Mouse (Mus musculus): ENCODE measurements around the gene Ppp1r26.

Gene Ppp1r26

DNA sequence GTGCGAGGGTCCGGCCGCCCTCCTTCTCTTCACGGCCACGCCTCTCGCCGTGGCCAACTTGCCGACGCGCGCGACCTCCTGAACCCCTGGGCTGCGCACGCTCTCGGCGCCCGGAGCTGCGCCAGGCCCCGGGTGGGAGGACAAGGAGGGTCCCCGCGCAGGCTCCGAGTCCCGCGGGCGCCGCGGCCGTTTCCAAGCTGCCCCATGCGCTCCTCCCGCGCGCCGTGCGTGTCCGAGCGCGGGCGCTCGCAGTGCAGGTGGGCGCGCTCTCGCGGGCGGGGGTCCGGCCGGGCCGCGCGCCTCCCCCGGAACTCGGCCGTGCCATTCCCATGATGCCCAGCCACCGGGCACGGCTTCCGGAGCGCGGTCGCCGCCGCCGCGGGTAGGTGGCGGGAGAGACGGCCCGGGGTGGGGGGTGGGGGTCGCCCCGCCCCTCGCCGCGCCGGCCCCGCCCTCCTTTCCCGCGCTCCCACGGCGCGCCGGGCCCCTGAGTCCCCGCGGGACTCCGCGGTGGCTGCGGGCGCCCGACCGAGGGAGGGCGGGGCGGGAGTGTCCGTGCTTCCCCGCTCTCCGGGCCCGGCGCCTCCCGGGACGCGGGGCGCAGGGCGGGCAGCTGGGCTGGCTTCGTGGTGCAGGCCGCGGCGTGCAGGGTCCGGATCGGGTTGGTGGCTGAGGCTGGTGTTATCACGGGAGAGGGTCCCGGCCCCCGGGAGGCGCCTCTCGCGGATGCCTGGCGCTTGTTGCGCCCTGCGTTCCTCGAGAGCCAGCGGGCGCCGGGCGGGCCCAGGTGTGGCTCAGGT lies at the start of gene Ppp1r26:
Gene Ppp1r26 (plus strand): TSS at position 286 of the 800 bp plus-strand sequence.
- in situ Hi-C loops (cut with MboI; ENCODE audit: low pct_unique_long_range_greater_than_20kb in 1 of 2, low sequenced_read_pairs in 2 of 2, unreplicated experiment in 1 of 2), result no loop called here

GRCm38 (mm10) chr2:28396928-28397327 lies 49.7 kb upstream of the Ppp1r26 start:
- in situ Hi-C loops (cut with MboI; ENCODE audit: low pct_unique_long_range_greater_than_20kb in 1 of 2, low sequenced_read_pairs in 2 of 2, unreplicated experiment in 1 of 2), result no loop called here

DNA sequence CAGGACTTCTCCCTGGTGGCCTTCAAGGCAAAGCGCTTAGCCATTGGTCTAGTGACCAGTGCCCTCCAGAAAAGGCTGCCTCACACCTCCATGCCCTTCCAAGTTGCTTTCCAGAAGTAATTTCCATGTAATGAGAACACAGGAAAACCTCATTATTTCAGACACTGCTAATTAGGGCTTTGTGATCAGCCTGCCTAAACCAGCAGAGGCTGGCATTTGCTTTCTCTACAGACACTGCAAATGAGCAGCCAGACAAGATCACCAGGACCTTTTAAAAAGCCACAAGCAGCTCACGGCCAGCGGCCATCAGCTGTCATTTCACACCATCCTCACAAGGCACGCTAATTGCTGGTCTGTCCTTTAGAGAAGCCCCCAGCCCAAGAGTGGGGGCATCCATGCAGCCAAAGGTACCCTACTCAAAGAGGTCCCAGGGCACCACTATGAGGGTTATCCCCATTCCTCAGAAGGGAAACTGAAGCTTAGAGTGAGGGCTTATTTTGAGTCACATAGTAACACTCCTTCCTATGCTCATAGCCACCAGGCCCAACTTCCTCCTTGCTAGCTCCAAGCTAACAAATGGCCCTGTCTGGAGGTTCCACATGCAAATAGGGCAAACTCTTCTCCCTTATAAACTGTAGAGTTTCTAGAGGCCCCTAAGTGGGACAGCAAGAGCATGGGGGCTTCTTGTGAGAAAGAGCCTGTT lies 49.0 kb upstream of the Ppp1r26 start:
- in situ Hi-C loops (cut with MboI; ENCODE audit: low pct_unique_long_range_greater_than_20kb in 1 of 2, low sequenced_read_pairs in 2 of 2, unreplicated experiment in 1 of 2), result no loop called here

- in situ Hi-C loops (cut with MboI; ENCODE audit: low pct_unique_long_range_greater_than_20kb in 1 of 2, low sequenced_read_pairs in 2 of 2, unreplicated experiment in 1 of 2), result loop anchor here (25.0 kb wide), 1 partner anchor 189 kb away; no protein-coding TSS in a partner anchor
Measured at GRCm38 (mm10) chr2:28401647-28402046, 45.0 kb upstream of the Ppp1r26 start.

GRCm38 (mm10) chr2:28402128-28402527 lies 44.5 kb upstream of the Ppp1r26 start:
- in situ Hi-C loops (cut with MboI; ENCODE audit: low pct_unique_long_range_greater_than_20kb in 1 of 2, low sequenced_read_pairs in 2 of 2, unreplicated experiment in 1 of 2), result loop anchor here (25.0 kb wide), 1 partner anchor 190 kb away; no protein-coding TSS in a partner anchor

- in situ Hi-C loops (cut with MboI; ENCODE audit: low pct_unique_long_range_greater_than_20kb in 1 of 2, low sequenced_read_pairs in 2 of 2, unreplicated experiment in 1 of 2), result loop anchor here (25.0 kb wide), 1 partner anchor 195 kb away; no protein-coding TSS in a partner anchor
Measured at GRCm38 (mm10) chr2:28407796-28408195, 38.8 kb upstream of the Ppp1r26 start.

GRCm38 (mm10) chr2:28409144-28409543 lies 37.5 kb upstream of the Ppp1r26 start:
- in situ Hi-C loops (cut with MboI; ENCODE audit: low pct_unique_long_range_greater_than_20kb in 1 of 2, low sequenced_read_pairs in 2 of 2, unreplicated experiment in 1 of 2), result loop anchor here (25.0 kb wide), 1 partner anchor 197 kb away; no protein-coding TSS in a partner anchor

DNA sequence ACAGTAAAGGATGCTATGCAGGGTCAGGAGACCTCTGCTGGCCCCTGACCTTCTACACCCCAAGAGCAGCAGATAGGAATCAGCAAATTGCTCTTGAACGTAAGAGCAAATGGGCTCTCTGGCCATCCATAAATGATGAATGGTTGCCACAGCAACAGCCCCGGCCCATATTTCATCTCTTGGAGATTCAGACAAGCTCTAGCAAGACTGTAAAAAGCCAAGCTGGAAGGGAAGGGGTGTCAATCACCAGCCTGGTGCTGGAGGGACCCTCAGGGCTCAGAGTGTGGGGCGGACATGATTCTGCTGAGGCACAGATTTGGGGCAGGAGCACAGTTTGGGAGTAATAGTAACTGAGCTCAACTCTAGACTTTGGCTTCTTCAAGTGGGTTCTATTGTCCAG lies 37.0 kb upstream of the Ppp1r26 start:
- in situ Hi-C loops (cut with MboI; ENCODE audit: low pct_unique_long_range_greater_than_20kb in 1 of 2, low sequenced_read_pairs in 2 of 2, unreplicated experiment in 1 of 2), result loop anchor here (25.0 kb wide), 1 partner anchor 197 kb away; no protein-coding TSS in a partner anchor

DNA sequence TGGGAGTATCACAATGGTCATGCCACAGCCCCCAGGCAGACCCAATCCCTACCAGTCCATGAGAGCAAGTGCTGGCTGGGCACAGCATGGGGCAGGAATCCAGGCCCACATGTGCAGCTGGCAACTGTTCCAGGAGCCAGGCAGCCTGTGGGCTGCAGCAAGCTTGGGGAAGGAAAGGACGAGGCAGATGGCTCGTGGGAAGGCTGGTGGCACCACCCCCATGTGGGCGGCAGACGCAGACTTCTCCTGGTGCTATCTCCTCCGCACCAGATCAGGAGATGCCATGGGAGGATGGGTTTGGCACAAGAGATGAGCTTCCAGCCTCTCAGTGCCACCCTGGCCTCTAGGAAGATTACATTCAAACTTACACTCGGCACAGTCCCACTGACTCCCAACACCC lies 33.7 kb upstream of the Ppp1r26 start:
- in situ Hi-C loops (cut with MboI; ENCODE audit: low pct_unique_long_range_greater_than_20kb in 1 of 2, low sequenced_read_pairs in 2 of 2, unreplicated experiment in 1 of 2), result loop anchor here (25.0 kb wide), 1 partner anchor 201 kb away; no protein-coding TSS in a partner anchor

DNA sequence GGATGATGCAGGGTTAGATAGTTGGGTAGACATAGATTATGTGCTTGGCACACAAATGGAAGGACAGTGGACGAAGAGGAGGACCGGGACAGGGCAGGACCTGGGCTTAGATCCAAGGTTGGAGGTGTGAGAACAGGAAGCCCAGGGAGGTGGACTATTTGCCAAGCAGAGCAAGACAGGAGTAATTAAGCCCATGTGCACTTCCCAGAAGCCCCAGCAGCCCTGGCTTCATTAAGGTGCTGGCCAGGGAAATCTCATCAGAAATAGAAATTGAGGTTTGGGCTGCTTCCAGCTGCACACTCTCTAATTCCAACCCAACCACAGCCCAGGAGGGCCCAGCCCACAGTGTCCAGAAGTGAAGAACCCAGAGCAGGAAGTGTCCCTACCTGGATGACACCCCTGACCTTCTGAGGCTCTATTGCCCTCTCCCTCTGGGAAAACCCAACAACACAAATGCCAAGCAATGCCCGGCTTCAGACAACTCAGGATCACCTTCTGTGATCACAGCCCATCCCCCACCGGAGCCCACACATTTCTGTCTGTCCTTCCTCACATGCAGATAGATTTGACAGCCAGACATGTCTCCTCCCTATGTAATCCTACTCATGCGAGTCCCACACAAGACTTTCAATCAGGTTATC lies 32.4 kb upstream of the Ppp1r26 start:
- in situ Hi-C loops (cut with MboI; ENCODE audit: low pct_unique_long_range_greater_than_20kb in 1 of 2, low sequenced_read_pairs in 2 of 2, unreplicated experiment in 1 of 2), result loop anchor here (25.0 kb wide), 1 partner anchor 202 kb away; no protein-coding TSS in a partner anchor

- in situ Hi-C loops (cut with MboI; ENCODE audit: low pct_unique_long_range_greater_than_20kb in 1 of 2, low sequenced_read_pairs in 2 of 2, unreplicated experiment in 1 of 2), result loop anchor here (25.0 kb wide), 1 partner anchor 202 kb away; no protein-coding TSS in a partner anchor
Measured at GRCm38 (mm10) chr2:28414757-28415137, 31.9 kb upstream of the Ppp1r26 start.

- in situ Hi-C loops (cut with MboI; ENCODE audit: low pct_unique_long_range_greater_than_20kb in 1 of 2, low sequenced_read_pairs in 2 of 2, unreplicated experiment in 1 of 2), result loop anchor here (25.0 kb wide), 1 partner anchor 203 kb away; no protein-coding TSS in a partner anchor
Measured at GRCm38 (mm10) chr2:28415387-28416024, 31.1 kb upstream of the Ppp1r26 start.

DNA sequence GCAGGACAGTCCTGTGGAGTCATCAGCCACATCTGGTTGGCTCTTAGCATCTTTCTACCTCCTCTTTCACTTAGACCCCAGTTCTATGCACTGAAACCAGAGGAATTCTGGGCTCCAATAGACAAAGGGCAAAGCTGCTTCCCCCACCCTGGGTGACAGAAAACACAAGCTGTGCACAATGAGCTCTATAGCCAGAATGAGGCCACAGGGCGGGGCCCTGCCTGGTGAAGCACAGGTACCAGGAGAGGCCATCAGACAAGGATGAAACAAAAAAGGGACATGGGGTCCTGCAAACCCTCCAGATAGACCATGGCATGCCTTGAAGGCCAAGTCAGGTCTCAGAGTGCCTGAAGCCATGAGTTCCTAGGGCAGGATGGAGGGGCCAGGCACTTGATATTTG lies 30.1 kb upstream of the Ppp1r26 start:
- in situ Hi-C loops (cut with MboI; ENCODE audit: low pct_unique_long_range_greater_than_20kb in 1 of 2, low sequenced_read_pairs in 2 of 2, unreplicated experiment in 1 of 2), result loop anchor here (25.0 kb wide), 1 partner anchor 204 kb away; no protein-coding TSS in a partner anchor

GRCm38 (mm10) chr2:28418034-28418433 lies 28.6 kb upstream of the Ppp1r26 start:
- in situ Hi-C loops (cut with MboI; ENCODE audit: low pct_unique_long_range_greater_than_20kb in 1 of 2, low sequenced_read_pairs in 2 of 2, unreplicated experiment in 1 of 2), result loop anchor here (25.0 kb wide), 1 partner anchor 206 kb away; no protein-coding TSS in a partner anchor

DNA sequence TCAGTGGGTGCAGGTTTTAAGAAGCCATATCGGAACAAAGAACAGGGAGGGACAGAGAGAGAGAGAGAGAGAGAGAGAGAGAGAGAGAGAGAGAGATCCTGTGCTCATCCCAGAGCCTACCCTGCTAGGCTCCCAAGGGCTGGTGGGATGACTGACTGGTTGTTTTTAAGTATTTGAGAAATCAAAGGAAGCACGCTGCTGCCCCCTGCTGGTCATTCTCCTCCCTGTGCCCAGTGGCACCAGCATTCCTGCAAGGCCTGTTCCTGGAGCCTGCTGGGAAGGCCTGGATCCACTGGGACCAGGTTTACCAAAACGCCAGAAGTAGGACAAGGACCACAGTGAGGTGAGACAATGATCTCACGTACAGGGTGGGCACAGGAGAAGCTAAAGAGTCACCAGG lies 26.7 kb upstream of the Ppp1r26 start:
- in situ Hi-C loops (cut with MboI; ENCODE audit: low pct_unique_long_range_greater_than_20kb in 1 of 2, low sequenced_read_pairs in 2 of 2, unreplicated experiment in 1 of 2), result loop anchor here (25.0 kb wide), 1 partner anchor 208 kb away; no protein-coding TSS in a partner anchor

DNA sequence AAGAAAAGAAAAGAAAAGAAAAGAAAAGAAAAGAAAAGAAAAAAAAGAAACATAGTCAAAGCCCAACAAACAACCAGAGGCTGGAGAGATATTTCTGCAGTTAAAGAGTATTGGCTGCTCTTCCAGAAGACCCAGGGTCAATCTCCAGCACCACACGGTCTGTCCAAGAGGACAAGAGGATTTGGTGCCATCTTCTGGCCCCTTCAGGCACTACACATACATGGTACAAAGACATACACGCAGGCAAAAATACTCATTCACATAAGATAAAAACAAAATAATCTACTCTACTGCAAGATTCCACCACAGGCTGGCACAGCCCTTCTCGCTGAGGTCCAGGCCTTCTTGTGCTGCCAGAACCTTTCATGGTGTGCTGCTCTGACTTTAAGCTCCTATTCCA lies 23.4 kb upstream of the Ppp1r26 start:
- in situ Hi-C loops (cut with MboI; ENCODE audit: low pct_unique_long_range_greater_than_20kb in 1 of 2, low sequenced_read_pairs in 2 of 2, unreplicated experiment in 1 of 2), result loop anchor here (25.0 kb wide), 1 partner anchor 211 kb away; no protein-coding TSS in a partner anchor

- in situ Hi-C loops (cut with MboI; ENCODE audit: low pct_unique_long_range_greater_than_20kb in 1 of 2, low sequenced_read_pairs in 2 of 2, unreplicated experiment in 1 of 2), result no loop called here
Measured at GRCm38 (mm10) chr2:28427226-28427625, 19.4 kb upstream of the Ppp1r26 start.

DNA sequence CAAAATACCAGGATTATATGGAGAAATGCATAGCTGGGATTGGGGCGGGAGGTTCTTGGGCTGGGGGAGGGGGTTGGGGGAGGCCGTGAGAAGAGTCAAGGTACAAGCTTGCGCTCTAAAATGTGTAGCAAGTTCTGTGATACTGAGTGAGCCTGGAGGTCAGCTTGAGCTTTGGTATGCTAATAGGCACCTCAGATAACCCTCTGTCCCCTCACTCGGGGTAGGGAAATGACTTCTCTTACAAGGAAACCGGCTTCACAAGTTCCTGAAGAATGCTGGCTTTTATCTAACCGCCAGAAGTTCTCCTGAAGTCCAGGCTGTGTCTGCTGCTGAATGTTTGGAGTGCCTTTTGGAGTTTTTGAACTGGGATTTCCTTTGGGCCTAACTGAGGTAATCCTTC lies 15.8 kb upstream of the Ppp1r26 start:
- in situ Hi-C loops (cut with MboI; ENCODE audit: low pct_unique_long_range_greater_than_20kb in 1 of 2, low sequenced_read_pairs in 2 of 2, unreplicated experiment in 1 of 2), result no loop called here
